Mouse (Mus musculus): ENCODE measurements around the gene Nrsn2.

GRCm38 (mm10) chr2:152327980-152328379 is 48.5 kb downstream of the Nrsn2 start:
- TF ChIP-seq CTCF (IDR thresholded peaks at IDR 0.05; ENCODE audit: control insufficient read depth, insufficient read depth, insufficient replicate concordance, low read depth, low read length): no peak
- no peak for TF ChIP-seq POLR2A (IDR thresholded peaks at IDR 0.05; ENCODE audit: control insufficient read depth, low read depth, low read length)

Data from testis, adult 2 months (tissue).